In the genomic region with DNA sequence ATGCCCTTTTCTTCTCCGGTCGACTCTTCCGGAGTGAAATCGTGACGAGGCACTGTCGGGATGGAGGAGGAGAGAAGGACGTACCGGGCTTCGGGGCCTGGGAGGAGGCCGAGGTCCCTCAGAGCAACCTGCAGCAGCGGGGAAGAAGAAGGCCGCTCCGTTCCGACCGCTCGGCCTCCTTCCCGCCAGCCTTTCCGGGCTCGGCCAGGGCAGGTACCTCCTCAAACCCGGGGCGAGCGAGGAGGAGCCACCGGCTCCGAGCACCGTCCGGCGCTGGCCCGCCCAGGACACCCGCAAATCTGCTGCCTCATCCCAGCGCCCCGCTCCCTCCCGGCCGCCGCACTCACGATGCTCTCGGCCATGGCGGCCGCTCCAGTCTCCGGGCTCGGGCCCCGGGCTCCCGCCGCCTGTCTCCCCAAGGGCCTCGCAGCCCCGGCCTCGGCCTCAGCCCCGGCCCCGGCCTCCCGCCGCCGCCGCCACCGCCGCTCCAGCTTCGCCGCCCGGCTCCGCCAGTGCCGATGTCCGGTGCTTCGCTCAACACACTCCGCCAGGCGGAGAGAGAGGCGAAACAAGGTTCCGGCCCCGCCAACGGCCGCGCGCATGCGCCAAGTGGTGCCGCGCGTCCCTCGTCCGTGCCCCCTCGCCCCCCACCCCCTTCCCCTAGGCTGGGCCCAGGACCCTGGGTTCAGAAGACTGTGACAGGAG, we compare ENCODE assay signal across 8 mouse cellular contexts. TPM values are rescaled to one million over a fixed set of nuclear protein-coding genes. Genes with fewer than 3 reads are reported as not detected.
DNase-seq lines count a peak whose midpoint lies in the region; ATAC-seq and TF ChIP-seq lines count a peak whose summit lies in the region.

A gene (minus strand): TSS at position 557 of the 705 bp plus-strand sequence.

- under 1% methylated on average over 72 of the region's 77 CpGs for WGBS in lung, embryonic 14.5 days

- DNase-seq in MN1 (ENCODE audit: low spot score), result peak; percentile 96
- peak; percentile 82 for DNase-seq in cerebellum, adult 9-10 months
- peak; percentile 56 to 79 for DNase-seq in layer of hippocampus, adult 8-10 months (ENCODE audit: low spot score in 2 of 2)
- peak; percentile 96 for DNase-seq in lung, embryonic 14.5 days
- peak; percentile 78 to 80 for DNase-seq in thymus, adult 18-20 months

- 0 out of 2 replicates have a peak, but pooled peaks cover 4% of the 10 kb centered on the region for H3K4me1 ChIP-seq in lung, embryonic 14.5 days (ENCODE audit: insufficient read depth)

- peak within 1 kb of the TSS; percentile 94 for H3K9ac ChIP-seq in lung, embryonic 14.5 days

- peaks cover 31% of the 10 kb centered on the region for H3K36me3 ChIP-seq in lung, embryonic 14.5 days (ENCODE audit: insufficient read depth)

- no peaks in the 10 kb centered on the region for H3K9me3 ChIP-seq in lung, embryonic 14.5 days (ENCODE audit: low read depth, low read length)

- no peak for TF ChIP-seq CTCF in lung, embryonic 14.5 days (IDR thresholded peaks at IDR 0.05; ENCODE audit: low read depth)

- peak within 1 kb of the TSS; percentile 84 for H3K4me2 ChIP-seq in lung, embryonic 14.5 days

- no peaks in the 10 kb centered on the region for H3K27me3 ChIP-seq in lung, embryonic 14.5 days (ENCODE audit: insufficient read depth, low read length)

- H3K4me3 ChIP-seq in lung, embryonic 14.5 days (ENCODE audit: low read depth, low read length), result peak within 1 kb of the TSS; percentile 99

- peak within 1 kb of the TSS; percentile 79 for H3K27ac ChIP-seq in lung, embryonic 14.5 days (ENCODE audit: low read depth)

- peak; percentile 52; the same call in 1 of the 2 replicates for ATAC-seq in frontal cortex, adult (ENCODE audit: low TSS enrichment)
- ATAC-seq in hematopoietic stem cell, adult 5-6 weeks (replicated peaks in 1 of 2; ENCODE audit: insufficient read depth in 1 of 2, low FRiP score in 2 of 2, low TSS enrichment in 1 of 2, low read depth in 1 of 2, poor library complexity in 2 of 2, severe bottlenecking in 2 of 2), result peak; percentile 73 to 78
- ATAC-seq in lung, embryonic 14.5 days (ENCODE audit: insufficient read depth), result peak; percentile 91
- peak; percentile 83 for ATAC-seq in neutrophil, adult 5-6 weeks (ENCODE audit: extremely low read depth, insufficient number of reproducible peaks, low FRiP score, poor library complexity, severe bottlenecking)

RNA-seq across cellular contexts. Expression of the gene that starts here (rescaled TPM):
- total RNA-seq in hematopoietic stem cell, adult 5-6 weeks (2017), result 30.3 and 43.1 TPM in 2 replicates
- total RNA-seq in layer of hippocampus, adult 8-10 months (2022), result 10 to 100 TPM; 62.8 to 68.5 (median 66.1) TPM
- polyA plus RNA-seq in lung, embryonic 14.5 days (2014; fragmentation: Nextera tagmentation; extraction: Ambion mirVana), result 42.1 and 51.4 TPM in 2 replicates
- total RNA-seq in neutrophil, adult 5-6 weeks (2017), result 24.4 and 25.4 TPM in 2 replicates

Comparison
In these comparisons a context has a peak if more than half of its experiments do, and no peak if none do; other contexts are left out.
1. Peak in every context shown above with its lines: DNase-seq, ATAC-seq, H3K4me3 ChIP-seq and H3K27ac ChIP-seq.